Mouse (Mus musculus): ENCODE results near the gene Zfp541.

The Zfp541 gene

GRCm38 (mm10) chr7:16071906-16072305 is 10.3 kb downstream of the Zfp541 start:
- no peak for DNase-seq (ENCODE audit: low read depth, low spot score)

GRCm38 (mm10) chr7:16079947-16080346 is 18.3 kb downstream of the Zfp541 start:
- no peak for DNase-seq (ENCODE audit: low read depth, low spot score)

- DNase-seq (ENCODE audit: low read depth, low spot score), result no peak
These were observed 19.0 kb downstream of the Zfp541 start for GRCm38 (mm10) chr7:16080581-16080980.

- DNase-seq (ENCODE audit: low read depth, low spot score), result no peak
These were observed 21.7 kb downstream of the Zfp541 start for GRCm38 (mm10) chr7:16083361-16083760.

- DNase-seq (ENCODE audit: low read depth, low spot score), result no peak
These were observed 26.0 kb downstream of the Zfp541 start for GRCm38 (mm10) chr7:16087587-16087986.

GRCm38 (mm10) chr7:16094592-16094991 is 33.0 kb downstream of the Zfp541 start:
- no peak for DNase-seq (ENCODE audit: low read depth, low spot score)

- DNase-seq (ENCODE audit: low read depth, low spot score), result peak; percentile 100
These were observed 36.7 kb downstream of the Zfp541 start, which contains the start of gene Napa for GRCm38 (mm10) chr7:16098021-16099017. TSS of gene Napa (plus strand) at chr7:16098458.

- DNase-seq (ENCODE audit: low read depth, low spot score), result no peak
These were observed 38.3 kb downstream of the Zfp541 start for GRCm38 (mm10) chr7:16099901-16100300.

- no peak for DNase-seq (ENCODE audit: low read depth, low spot score)
These were observed 39.5 kb downstream of the Zfp541 start for GRCm38 (mm10) chr7:16101081-16101480.

GRCm38 (mm10) chr7:16101726-16102475 is 40.3 kb downstream of the Zfp541 start:
- DNase-seq (ENCODE audit: low read depth, low spot score), result no peak

- no peak for DNase-seq (ENCODE audit: low read depth, low spot score)
These were observed 41.1 kb downstream of the Zfp541 start for GRCm38 (mm10) chr7:16102686-16103226.

GRCm38 (mm10) chr7:16103760-16104159 is 42.1 kb downstream of the Zfp541 start:
- no peak for DNase-seq (ENCODE audit: low read depth, low spot score)

GRCm38 (mm10) chr7:16104611-16105388 is 43.2 kb downstream of the Zfp541 start:
- no peak for DNase-seq (ENCODE audit: low read depth, low spot score)

- DNase-seq (ENCODE audit: low read depth, low spot score), result no peak
These were observed 47.4 kb downstream of the Zfp541 start for GRCm38 (mm10) chr7:16108886-16109542.

GRCm38 (mm10) chr7:16110158-16110557 is 48.5 kb downstream of the Zfp541 start:
- DNase-seq (ENCODE audit: low read depth, low spot score), result no peak

- no peak for DNase-seq (ENCODE audit: low read depth, low spot score)
These were observed 49.9 kb downstream of the Zfp541 start for GRCm38 (mm10) chr7:16111284-16112090.

- no peak for DNase-seq (ENCODE audit: low read depth, low spot score)
These were observed 54.8 kb downstream of the Zfp541 start for GRCm38 (mm10) chr7:16116418-16116817.

GRCm38 (mm10) chr7:16117100-16117499 is 55.5 kb downstream of the Zfp541 start:
- no peak for DNase-seq (ENCODE audit: low read depth, low spot score)

GRCm38 (mm10) chr7:16119569-16120261 is 58.1 kb downstream of the Zfp541 start, which contains the start of gene Kptn:
TSS of gene Kptn (plus strand) at chr7:16119895.
- peak; percentile 93 for DNase-seq (ENCODE audit: low read depth, low spot score)
